Mouse (Mus musculus): Measurements from ENCODE around the gene Vipas39.
A peak's percentile ranks its signal among the peaks of the same experiment; 100 is the strongest.
"Not testable (repeated sequence)": the region's sequence is repeated elsewhere in the genome, so short reads cannot be mapped to it uniquely, and the experiment has no call there.

Vipas39 gene

DNA sequence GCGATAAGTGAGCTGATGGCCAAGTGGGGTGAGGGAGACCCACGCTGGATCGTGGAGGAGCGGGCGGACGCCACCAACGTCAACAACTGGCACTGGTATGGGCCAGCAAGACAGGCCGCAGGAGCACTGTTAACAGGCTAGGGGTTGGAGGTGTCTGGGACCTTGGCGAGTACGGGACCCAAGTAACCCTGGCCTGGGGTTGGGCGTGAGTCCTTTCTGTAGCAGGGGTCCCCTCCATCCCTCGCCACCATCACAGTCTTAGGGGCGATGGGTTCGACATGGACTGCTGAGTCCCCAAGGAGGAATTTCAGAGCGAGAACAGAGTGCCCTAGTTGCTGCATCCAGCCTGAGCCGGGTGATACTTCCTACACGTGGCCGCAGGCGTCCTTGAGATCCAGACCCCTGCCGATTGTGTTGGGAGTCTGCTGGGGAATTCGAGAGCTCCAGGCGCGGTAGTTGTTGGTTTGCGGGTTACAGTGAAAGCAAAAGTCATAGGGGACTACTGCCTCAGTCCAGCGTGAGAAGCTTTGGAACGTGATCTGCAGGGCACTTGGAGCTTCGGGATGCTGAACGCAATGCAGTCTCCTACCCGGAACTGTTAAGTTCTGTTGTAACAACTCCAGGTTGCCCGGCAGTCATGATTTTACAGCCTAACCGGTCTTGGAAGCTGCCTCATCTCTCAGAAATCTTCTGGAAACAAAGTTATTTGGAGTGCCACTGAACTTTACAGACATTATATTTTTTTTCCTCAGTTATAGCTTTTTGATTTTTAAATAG, 959 bp upstream of the Vipas39 start:
- peak; percentile 52 to 65 for DNase-seq

DNA sequence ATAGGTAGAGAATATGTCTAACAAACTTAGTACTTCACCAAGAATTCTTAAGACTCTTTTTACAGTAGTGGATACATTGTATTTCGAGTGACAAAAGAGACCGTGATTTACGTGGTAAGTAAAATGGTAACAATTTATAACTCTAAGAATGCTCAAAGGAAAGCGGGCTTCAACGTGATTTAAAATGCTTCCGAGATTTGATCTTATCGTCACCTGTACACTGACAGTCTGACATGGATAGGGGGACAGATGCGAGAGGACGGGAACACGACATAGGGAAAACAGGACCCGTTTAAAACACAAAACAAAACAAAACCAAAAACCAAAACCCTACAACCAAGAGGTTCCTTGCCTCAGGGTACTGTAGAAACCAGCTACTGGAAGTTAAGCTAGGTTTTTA, 612 bp downstream of the Vipas39 start:
- no peak for DNase-seq

DNA sequence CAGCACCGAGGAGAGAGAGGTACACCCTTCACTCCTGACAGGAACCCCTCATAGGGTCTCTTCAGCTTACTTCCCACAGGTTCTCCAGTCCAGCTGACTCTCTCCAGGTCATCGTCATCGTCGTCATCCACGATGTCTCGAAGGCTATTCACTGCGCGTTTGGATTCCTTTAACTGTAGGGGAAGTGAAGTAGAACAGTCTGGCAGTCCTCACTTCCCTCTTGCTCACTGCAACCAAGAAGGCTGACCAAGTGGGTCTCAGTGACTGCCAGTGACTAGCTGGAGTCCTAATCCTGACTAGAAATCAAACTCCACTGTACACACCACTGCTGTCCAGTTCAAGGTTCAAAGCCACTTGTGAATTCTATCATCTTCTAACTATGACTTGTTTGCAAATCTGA, 5.5 kb downstream of the Vipas39 start:
- no peak for DNase-seq

DNA sequence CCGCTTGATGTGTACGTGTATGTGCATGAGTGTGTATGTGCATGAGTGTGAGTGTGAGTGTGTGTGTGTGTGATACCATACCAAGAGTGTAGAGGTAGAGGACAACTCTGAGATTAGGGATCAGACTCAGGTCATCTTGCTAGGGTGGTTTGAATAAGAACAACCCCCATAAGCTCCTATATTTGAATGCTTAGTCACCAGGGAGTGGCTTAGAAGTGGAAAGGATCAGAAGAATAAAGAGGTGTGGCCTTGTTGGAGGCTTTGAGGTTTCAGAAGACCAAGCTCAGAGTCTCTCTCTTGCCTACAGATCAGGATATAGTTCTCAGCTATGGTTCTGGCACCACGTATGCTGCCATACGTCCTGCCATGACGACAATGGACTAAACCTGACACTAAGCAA, 9.4 kb downstream of the Vipas39 start:
- no peak for DNase-seq

DNA sequence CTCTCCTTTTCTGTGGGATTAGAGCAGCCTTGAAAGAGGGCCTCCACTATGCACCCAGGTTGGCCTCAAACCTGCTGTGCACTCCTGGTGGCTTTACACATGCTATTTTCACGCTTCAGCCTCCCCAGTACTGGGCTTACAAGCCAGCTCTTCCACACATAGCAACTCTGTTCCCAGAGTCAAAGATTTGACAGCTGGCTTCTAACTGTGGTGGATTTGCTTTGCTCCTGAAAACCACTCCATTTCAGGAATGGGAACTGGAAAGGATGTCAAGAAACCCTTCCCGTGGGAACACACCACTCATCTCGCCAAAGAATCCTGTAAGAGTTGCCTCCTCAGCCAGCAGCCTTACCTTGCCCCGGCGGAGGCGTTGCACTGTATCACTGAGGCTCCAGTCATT, 12.2 kb downstream of the Vipas39 start:
- DNase-seq: no peak

DNA sequence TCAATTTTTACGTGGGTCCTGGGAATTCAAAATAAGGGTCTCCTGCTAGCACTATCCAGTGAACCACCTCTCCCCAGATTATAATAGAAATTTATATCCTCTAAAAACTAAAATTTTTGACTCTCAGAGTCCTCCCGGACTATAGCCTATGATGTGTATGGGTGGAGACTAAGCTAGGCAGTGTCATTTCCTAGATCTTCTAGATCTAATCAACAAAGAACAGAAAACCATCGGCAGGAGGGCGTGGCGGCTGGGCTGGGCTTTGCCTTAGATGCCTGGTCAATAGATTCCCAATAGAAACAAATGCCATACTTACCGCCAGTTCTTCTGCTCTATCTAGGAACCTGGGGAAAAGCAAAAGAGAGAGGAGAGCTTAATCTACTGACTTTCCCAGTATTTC, 15.9 kb downstream of the Vipas39 start:
- no peak for DNase-seq

DNA sequence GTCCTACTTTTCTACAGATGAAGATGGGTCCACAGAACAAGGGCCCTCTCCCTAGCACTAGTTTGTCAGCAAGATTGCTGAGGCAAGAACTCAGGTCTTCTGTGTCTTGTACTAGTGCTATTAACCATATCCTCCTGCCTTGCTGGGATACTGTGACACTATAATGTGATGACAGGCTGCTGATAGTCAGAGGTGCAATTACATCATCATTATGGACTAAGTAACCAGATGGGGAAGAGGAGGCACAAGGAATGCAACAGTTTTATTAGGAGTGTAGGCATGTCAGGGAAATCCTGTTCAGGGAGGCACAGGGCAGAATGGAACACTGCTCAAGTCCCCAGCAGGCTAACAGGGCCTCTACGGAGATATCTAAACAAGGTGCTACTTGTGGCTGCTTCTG, 27.4 kb downstream of the Vipas39 start, which contains the start of gene Noxred1:
TSS of gene Noxred1 (minus strand) at position 101 of the 400 bp plus-strand sequence.
- DNase-seq: no peak

DNA sequence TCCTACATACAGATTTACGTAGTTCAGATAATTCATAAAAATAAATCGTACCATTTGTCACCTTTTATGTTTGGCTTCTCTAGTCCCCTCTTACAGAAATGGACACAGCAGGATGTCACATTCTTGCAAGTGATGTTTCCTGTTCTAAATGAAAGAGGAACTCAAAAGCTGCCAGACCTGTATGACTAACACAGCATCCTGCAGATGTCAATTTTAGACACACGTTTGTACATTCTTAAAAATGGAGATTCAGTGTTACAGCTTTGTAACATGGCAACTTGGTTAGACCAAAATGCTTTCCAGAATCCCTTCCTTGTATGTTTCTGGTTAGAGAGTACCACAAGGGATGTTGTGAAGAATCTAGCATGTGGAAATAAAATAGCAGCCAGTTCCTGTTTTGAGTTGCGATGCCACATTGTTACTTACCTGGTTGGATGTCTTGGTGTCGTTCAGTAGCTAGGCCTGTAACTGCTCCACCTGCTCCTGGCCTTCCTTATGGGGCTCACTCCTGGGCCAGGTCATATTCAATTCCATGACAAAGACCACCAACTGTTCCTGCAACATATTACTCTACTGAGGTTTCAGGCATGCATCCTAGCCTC, 29.1 kb downstream of the Vipas39 start:
- DNase-seq: no peak

DNA sequence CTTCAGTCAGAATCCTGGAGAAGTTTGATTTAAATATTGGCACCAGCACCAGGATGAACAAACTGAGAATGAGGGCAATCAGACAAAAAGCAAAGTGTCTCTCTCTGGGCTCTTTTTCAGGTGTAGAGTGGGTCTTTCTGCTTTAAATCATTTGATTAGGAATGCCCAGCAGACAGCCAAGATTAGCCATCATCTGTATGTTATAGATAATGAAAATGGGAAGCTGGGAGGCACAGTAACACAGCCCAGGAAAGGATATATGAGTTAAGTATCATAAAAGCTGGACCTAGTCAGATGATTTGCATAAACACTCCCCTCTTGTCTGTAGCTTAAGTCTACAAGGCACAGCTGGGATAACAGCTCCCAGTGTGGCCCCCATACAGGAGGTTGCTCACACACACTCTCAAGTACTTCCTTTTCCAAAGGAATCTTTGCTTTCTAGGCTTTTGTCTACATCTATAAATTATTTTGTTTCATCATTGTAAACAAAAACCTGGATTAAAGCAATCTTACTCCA, 35.6 kb downstream of the Vipas39 start:
- no peak for DNase-seq

DNA sequence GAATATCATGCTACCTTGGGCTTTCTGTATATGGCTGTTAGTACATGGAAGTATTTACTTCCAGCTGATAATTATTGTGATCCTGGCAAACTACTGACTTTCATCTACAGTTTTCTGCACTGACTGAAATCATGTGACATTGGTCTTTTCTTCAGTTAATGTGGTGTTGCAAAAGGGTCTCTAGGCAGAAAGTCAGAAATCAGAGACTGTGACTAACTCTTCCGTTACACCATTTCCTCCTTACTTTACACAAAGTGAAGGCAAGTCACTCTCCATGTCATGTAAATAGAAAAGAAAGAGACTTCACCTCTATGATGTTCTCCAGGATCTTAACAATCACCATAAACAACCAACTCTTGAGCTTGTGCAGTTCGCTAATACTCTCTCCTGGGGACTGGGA, 36.4 kb downstream of the Vipas39 start:
- DNase-seq: no peak

DNA sequence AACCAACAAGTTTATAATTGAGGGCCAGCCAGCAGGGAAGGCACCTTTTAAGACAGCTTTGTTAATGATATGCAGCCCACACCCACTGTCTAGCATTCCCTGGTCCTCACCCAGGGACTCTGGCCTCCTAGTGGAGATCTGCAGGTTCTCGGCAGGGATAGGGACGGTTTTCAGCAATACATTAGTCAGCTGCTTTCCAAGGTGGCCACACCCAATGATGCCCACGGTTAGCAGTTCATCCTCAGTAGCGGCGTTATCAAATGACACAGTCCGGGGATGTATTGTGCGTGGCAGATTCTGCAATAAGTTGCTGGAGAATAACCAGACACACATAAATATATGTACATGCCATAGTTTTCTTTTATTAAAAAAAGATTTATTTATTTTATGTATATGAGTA, 39.3 kb downstream of the Vipas39 start:
- no peak for DNase-seq

DNA sequence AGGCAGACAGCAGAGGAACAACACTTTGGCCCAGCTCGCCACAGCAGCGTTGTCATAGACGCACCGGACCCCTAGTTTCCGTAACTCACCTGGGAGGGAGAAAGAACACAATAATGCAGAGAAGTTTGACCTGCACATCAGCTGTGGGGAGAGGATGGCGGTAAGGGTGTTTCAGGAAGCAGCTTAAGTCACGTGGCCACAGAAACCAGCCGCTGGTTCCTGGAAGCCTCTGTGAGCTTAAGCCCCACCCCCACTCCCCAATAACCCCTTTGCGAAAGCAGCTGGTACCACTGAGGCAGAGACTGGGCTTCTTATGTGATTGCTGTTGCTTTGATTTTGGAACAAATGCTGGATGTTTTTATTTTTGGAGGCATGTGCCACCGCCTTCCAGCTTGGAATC, 41.1 kb downstream of the Vipas39 start:
- DNase-seq: no peak

DNA sequence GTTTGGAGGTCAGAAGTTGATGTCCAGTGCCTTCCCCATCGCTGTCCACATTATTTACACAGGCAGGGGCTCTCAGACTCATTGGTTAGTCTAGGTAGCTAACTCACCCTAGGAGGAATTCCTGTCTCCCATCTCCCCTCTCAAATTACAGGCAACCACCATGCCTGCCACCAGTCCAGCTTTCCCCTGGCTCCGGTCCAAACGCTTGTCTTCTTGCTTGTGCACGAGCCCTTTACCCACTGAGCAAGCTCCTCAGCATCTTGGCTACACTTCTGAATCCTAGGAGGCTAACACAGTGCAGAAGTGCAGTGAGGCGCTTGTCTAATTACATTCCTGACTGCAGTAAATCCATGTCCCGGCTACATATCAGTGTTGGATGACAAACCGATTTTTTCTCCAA, 46.7 kb downstream of the Vipas39 start:
- peak; percentile 31 to 39 for DNase-seq

DNA sequence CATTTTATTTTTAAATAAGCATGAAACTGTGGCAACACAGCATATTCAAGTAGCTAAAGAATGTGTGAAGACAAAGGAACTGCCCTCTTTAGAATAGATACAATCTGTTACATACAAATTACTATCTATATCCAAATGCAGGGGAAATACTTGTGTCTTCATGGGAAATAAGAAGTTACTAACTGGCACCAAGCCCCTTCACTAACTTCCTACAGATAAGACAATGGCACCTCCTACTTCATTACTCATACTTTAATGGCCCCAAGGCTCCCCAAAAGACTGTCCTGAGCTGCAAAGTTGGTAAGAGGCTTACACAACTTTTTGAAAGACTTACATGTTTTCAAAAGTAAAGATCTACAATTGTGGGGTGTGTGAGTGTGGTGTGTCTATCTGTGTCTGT, 48.5 kb downstream of the Vipas39 start:
- DNase-seq: no peak

DNA sequence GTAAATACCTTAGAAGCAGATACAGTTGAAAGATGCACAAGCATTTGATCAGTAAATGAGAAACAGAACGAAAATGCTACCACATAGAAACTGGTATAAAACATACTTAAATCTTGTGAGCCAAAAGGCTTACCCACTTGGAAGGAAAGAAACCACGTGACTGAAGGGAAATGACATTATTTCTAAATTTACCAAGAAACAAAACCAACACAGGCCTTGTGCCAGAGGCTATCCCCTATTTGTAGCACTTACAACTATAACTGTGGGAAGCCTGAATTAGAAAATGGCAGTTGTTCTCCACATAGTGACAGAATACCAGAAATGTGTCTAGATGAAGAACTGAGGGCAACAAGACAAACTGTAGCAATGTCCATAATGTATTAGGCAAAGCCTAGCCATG, 50.0 kb downstream of the Vipas39 start:
- no peak for DNase-seq

DNA sequence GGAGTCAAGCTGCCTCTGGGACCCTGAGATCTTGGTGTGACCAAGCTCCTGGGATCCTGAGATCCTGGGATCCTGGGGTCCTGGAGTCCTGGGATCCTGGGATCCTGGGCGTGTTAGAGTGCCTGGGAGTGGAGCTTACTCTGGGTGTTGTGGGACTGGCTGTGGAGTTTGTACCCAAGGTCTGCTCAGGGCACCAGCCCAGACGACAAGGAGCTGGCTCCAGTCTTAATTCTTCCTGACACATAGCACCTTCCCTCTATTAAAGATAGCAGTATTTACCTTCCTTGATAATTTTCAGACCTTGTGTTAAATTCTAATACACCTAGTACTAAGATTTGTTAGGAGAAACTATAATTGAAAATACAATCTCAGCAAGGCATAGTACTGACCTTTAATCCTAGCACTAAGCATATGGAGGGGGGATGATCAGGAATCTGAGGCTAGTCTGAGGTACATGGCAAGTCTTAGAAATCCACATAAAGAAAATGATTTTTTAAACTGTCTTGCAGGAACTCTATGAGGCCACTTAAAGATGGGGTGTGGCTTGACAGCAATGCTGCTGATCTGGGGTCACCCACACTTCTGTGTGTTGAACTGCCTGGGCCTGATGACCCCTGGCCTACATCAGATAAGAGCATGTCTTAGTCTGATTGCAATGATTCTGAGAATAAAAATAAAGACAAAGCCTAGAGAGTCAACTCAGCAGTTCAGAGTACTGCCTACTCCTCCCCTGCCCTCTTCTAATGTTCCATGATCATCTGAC, 53.0 kb downstream of the Vipas39 start:
- no peak for DNase-seq

DNA sequence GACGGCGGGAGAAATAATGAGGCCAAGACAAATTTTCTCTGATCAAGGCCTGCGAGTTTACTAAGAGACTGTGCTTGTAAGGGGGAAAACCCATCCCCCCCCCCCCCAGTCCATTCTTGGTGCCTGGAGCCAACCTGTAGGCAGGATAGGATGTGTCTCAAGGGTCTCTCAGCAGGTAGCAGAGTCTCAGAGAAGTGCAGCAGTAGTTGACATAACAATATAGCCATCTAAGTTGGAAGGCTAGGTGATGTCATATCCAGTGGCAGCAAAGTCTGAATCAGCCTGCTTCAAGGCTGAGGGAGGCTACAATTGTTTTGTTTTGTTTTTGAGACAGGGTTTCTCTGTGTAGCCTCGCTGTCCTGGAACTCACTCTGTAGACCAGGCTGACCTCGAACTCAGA, 60.3 kb downstream of the Vipas39 start:
- DNase-seq: not testable (repeated sequence)

DNA sequence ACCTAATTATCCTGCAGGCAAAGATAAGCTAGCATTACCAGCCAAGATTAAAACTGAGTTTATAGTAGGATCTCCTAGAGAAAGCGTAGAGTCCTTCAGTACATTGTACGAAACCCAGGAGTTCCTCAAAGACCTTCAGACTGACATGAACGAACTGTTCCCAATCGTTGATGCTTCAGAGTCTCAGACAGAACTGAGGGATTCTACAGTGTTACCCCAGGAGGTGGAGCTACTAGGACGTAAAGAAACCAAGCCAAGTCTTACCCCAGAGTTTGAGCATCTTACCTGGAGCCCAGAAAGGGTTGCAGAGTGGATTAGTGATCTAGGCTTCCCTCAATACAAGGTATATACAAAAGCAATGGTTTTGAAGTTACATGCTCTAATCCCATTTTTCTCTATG, 64.4 kb downstream of the Vipas39 start:
- DNase-seq: no peak

DNA sequence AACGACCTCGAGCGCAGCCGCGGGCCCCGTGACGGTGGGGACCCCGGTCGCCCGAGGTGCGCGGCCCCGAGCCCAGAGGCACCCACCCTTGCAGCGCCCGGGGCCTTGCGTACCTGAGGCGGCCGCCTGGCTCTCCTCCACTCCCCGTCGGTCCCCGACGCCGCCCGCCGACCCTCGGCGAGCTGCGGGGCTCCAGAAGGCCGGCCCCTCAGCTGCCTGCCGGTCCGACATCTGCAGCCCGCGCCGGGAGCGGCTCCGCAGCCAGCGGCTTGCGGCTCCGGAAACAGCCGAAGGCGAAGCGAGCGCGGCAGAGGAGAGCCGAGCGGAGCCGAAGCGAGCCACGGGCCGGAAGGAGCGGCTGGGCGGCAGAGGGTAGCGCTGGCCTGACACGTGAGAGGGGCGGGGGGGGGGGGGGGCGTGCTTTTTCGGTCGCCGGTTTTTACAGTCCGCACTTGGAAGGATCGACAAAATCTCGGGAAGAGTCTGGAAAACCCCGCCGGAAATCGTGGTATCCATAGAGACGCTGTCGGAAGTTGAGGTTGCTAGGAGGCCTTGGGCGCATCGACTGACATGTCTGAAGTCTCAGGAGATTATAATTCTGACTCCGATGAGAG, 66.0 kb downstream of the Vipas39 start, which contains the start of gene Tmed8:
TSS of gene Tmed8 (minus strand) at position 482 of the 614 bp plus-strand sequence.
- peak; percentile 84 to 91 for DNase-seq

DNA sequence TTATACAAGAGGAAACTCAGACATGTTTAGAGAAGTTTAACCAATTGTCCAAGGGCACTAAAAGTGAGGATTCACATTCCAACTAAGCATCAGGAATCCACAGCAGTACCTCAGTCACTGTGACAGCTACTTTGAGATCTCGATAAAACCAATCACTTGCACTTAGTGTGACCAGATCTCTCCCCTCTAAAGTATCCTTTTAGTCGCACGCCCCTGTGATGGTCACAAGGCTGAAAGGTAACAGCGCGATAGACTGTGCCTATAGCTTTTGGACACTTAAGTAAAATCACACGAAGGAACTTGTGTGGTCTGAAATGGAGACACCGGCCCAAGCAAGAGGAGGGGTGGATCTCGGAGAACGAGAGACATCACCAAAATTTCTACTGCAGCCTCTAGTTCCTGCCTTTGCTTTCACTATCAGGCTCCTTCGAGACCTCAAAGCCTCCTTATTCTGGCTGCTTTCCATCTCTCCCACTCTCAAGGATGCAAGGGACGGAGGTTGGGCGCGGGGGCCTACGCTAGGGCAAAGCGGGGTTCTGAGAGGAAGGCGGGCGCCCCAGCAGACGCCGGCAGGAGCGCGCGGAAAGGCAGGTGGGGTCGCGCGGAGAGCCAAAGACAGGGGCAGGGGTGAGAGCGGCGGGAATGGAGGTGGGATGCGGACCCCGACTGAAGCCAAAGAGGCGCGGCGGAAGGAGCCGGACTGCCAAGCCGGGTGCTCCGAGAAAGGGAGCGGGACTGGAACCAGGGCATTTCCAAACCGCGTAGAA, 66.7 kb downstream of the Vipas39 start, which contains the start of gene Samd15:
TSS of gene Samd15 (plus strand) at position 518 of the 767 bp plus-strand sequence.
- peak in 1 of 2 experiments; percentile 57 for DNase-seq

DNA sequence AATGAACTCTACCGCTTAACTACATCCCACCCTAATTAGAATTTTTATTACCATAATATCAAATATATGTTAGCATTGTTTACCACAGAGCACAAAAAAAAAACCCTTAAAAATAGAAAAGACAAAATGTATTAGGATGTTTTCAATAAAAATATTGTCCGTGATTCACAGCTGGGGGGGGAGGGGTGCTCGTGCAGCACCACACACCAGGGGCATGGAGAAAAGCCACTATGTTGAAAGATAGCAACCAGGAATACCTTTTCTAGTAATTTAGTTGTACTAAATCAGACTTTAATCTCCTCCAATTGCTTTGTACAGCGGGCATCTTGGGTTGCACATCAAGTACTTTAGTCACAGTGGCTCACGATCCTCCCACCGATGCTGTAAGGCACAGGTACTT, 67.3 kb downstream of the Vipas39 start:
- no peak for DNase-seq

DNA sequence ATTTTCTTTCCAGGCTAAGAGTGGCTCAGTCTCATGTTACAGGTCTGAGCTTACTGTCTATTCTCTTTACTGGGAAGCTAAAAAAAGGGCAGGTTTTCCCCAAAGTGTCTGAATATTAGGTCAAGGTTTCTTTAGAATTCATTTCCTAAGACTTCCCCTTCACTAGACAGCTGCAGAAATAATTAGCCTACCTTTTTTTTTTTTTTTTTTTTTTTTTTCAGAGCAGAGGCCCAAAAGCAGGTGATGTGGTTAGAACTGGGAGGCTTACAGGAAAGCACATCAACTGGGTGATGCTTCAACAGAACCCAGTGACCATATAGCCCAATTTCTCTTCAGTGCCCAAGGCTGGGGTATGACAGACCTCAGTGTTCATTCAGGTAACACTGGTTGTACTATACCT, 69.7 kb downstream of the Vipas39 start:
- DNase-seq: no peak
